Mouse (Mus musculus) CD4-positive naive resting alpha-beta T cell, adult 57 days (primary cell): Measurements from ENCODE around the gene Ubald1. TPM values are rescaled to one million over a fixed set of nuclear protein-coding genes. Genes with fewer than 3 reads are reported as not detected.

ENCODE experiments used
- total RNA-seq: library from RNA; stranded (reverse); gene quantifications from one replicate; pipeline ENCODE4 v1.2.4, GENCODE M21; 2023

The Ubald1 gene
- total RNA-seq = 160 TPM

DNA sequence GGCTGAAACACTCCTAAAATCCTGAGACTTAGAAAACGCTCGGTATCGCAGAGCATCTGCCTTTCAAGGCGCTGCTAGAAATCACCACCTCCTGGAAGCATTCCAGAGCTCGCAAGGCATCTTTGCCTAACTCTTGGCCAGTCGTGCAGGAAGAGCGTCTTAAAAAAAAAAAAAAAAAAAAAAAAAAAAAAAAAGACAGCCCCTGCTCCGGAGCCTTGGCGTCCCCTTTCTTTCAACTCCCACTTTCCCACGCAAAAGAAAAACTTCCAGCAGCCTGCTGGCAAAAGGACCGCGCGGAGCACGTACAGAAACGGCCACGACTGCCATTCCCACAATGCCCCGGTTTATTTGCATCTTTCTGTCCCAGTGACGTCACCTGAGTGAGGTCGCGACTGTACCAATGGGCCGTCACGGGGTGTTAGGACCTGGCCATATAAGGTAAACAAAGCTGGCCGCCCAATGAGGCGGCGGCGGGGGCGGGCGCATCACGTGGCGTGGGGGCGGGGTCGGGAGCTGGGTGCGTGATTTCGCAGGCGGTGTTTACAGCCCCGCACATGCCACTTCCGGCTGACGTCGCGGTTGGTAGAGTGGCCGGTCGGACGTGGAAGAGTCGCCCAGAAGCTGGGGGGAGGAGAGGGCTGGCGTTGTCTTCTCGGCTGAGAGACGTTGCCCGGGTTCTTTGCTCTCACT is at the start of gene Ubald1:
TSS of gene Ubald1 (minus strand) at position 180 of the 690 bp plus-strand sequence.

DNA sequence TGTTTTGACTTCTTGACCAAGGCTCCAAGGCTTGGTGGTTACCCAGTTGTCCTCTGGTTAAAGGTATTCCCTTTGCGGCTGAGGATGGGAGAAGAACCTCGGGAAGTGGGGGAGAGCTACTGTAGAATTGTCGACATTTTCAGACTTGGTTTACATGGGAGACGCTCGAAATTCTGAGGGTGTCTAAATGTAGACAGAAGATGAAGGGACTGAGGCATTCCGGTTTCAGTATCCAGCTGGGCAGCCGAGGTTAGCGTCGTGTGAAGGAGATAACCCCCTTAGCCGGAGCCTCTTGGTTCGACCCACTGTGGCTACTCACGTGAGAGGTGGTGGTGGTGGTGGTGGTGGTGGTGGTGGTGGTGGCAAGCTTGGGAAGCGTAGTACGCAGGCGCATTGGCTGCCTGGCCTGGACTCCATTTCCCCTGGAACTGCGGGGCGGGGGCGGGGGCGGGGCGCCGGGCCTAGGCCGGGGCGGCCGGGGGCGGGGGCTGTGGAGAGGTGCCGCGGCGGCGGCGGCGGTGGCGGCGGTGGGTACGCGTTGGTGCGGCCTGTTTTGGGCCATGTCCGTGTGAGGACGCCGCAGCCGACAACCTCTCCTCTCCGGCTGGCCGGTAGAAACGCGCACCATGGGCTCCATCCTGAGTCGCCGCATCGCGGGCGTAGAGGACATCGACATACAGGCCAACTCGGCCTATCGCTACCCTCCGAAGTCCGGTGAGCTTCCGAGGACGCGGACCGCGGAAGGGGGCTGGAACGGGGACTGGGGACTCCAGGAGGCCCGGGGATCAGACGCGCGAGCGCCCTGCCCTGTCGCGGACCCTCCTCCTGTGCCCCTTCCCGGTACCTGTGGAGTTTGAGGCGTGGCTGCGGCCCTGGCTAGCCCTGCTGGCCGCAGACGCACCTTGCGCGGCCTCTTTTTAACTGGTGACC is 5.9 kb upstream of the Ubald1 start, which contains the start of gene Mgrn1:
TSS of gene Mgrn1 (plus strand) at position 490 of the 930 bp plus-strand sequence.

DNA sequence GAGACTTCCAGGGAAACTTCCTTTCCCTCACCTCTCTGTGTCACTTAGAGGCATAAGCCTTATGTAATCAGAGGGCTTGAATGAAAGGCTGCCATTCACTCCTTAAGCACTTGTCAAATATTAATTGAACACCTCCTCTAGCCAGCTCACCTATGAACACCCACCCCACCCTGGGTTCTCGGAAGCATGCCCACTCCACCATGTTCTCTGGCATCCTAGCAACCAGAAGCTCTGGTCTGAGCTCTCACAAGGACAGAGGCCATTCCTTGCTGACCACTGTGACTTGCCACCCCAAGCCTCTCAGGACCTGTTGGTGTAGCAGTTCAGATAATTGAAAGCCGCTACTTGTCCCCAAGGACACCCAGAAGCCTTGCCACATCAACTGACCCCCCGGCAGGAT is 44.9 kb downstream of the Ubald1 start, which contains the start of gene 4930562C15Rik:
TSS of gene 4930562C15Rik (plus strand) at position 226 of the 400 bp plus-strand sequence.

Other genes starting within 250 kb of the Ubald1 start
- gene Vasn, start 240.4 kb downstream of the Ubald1 start, total RNA-seq = 0.47 TPM
- 29.1 TPM for gene Dnaja3, start 240.3 kb downstream of the Ubald1 start, total RNA-seq
- gene Coro7, start 200.5 kb downstream of the Ubald1 start, total RNA-seq = 191 TPM
- gene Nmral1, start 161.0 kb downstream of the Ubald1 start, total RNA-seq = 3.2 TPM
- 40.3 TPM for gene Hmox2, start 154.0 kb downstream of the Ubald1 start, total RNA-seq
- gene Cdip1, start 90.0 kb downstream of the Ubald1 start, total RNA-seq = 47.1 TPM
- gene 4930562C15Rik, start 44.9 kb downstream of the Ubald1 start, total RNA-seq = not detected
- 76.2 TPM for gene Mgrn1, start 5.9 kb upstream of the Ubald1 start, total RNA-seq
- gene Nudt16l1, start 58.4 kb upstream of the Ubald1 start, total RNA-seq = 48.4 TPM
- 63.4 TPM for gene Anks3, start 83.9 kb upstream of the Ubald1 start, total RNA-seq
- not detected for gene Sept12, start 117.5 kb upstream of the Ubald1 start, total RNA-seq
- gene Smim22, start 127.0 kb upstream of the Ubald1 start, total RNA-seq = not detected
- 18.5 TPM for gene Rogdi, start 133.2 kb upstream of the Ubald1 start, total RNA-seq
- 113 TPM for gene Glyr1, start 169.5 kb upstream of the Ubald1 start, total RNA-seq
- 120 TPM for gene Ubn1, start 169.7 kb upstream of the Ubald1 start, total RNA-seq